Mouse (Mus musculus) ES-Bruce4 (cell line): ENCODE results near the gene Ltv1.

Source experiments
- CTCF ChIP-seq: IDR thresholded peaks from one replicate; pipeline ENCODE4 v1.8.1; 2011; ENCODE audit warnings: low read depth, low read length
- EP300 ChIP-seq: IDR thresholded peaks from 2 replicates; pipeline ENCODE4 v1.6.1; 2011; ENCODE audit warnings: low read depth, low read length; ENCODE audit not compliant: insufficient read depth
- POLR2A ChIP-seq: IDR thresholded peaks from one replicate; pipeline ENCODE4 v1.8.1; 2011; ENCODE audit warnings: low read length; ENCODE audit not compliant: insufficient read depth

DNA sequence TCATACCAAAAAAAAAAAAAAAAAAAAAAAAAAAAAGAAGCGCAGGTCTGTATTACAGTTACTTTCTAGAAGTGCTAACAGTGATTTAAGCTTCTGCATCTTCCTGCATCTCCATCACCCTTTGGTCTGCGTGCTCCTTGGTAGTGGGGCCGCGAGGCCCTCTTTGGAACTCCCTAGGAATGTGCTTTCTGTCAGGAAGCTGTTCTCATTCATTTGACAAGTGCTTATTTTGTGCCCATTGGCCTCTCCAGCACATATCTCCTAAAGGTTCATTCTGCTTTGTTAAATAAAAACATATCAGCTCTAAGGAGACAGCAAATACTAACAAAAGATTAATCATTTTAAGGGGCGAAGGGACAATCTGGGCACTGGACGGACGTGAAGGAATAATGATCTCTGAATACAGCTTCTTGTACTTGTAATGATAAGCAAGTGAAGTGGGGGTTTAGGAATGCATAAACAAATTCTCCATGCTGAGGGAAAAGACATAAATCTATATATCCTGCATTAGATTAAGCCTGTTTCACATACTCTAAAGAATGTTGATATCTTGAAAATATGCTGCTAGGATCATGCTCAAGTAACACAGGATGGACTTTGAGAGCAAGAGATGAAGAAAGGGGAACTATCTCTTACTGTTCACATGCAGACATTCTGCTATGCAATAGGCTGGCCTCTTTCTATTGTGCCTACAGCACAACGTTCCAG is 17.1 kb upstream of the Ltv1 start:
- no peak for TF ChIP-seq POLR2A
- TF ChIP-seq CTCF, result no peak
- TF ChIP-seq EP300, result no peak
